Mouse (Mus musculus): Measurements from ENCODE around the gene Wdr47. TPM values are rescaled to one million over a fixed set of nuclear protein-coding genes. Genes with fewer than 3 reads are reported as not detected.

Gene Wdr47
- polyA plus RNA-seq, 1 experiment from 2014 or later: 91.5 TPM

- no peaks in the 10 kb centered on the region for H3K27me3 ChIP-seq
- H3K4me1 ChIP-seq (replicated peaks): no peaks in the 10 kb centered on the region; the same call in none of the 2 replicates
- H3K4me2 ChIP-seq: no peak overlapping the region
- H3K9me3 ChIP-seq: no peaks in the 10 kb centered on the region
- no peak overlapping the region for H3K9ac ChIP-seq
- no peak overlapping the region for H3K4me3 ChIP-seq
- H3K27ac ChIP-seq: no peak overlapping the region
- H3K36me3 ChIP-seq: peaks cover 34% of the 10 kb centered on the region
- 0 out of 2 replicates have a peak, but pooled peaks have one; percentile 21 for ATAC-seq (ENCODE audit: low FRiP score)
- 57% methylated on average over 6 of the region's 6 CpGs for WGBS
Measured at GRCm38 (mm10) chr3:108689015-108689441, 97.9 kb downstream of the Wdr47 start.

- Histone ChIP-seq H3K27ac (no peak overlapping the region), H3K9ac (no peak overlapping the region), H3K4me3 (no peak overlapping the region), H3K9me3 (no peaks in the 10 kb centered on the region), H3K4me2 (no peak overlapping the region), H3K27me3 (no peaks in the 10 kb centered on the region), H3K36me3 (peaks cover 33% of the 10 kb centered on the region), H3K4me1 (replicated peaks) (no peaks in the 10 kb centered on the region; the same call in none of the 2 replicates)
- 83% methylated on average over 8 of the region's 8 CpGs for WGBS
- ATAC-seq (ENCODE audit: low FRiP score): no peak
Measured at GRCm38 (mm10) chr3:108689446-108689845, 98.4 kb downstream of the Wdr47 start.

GRCm38 (mm10) chr3:108689979-108690378 is 98.9 kb downstream of the Wdr47 start:
- Histone ChIP-seq H3K9ac (no peak overlapping the region), H3K4me2 (no peak overlapping the region), H3K4me3 (no peak overlapping the region), H3K27me3 (no peaks in the 10 kb centered on the region), H3K4me1 (replicated peaks) (no peaks in the 10 kb centered on the region; the same call in none of the 2 replicates), H3K9me3 (no peaks in the 10 kb centered on the region), H3K27ac (no peak overlapping the region), H3K36me3 (peaks cover 37% of the 10 kb centered on the region)
- no peak for ATAC-seq (ENCODE audit: low FRiP score)
- 84% methylated on average over 4 of the region's 4 CpGs for WGBS

- no peaks in the 10 kb centered on the region for H3K27me3 ChIP-seq
- no peak overlapping the region for H3K9ac ChIP-seq
- no peak overlapping the region for H3K27ac ChIP-seq
- no peak overlapping the region for H3K4me2 ChIP-seq
- H3K36me3 ChIP-seq: peaks cover 46% of the 10 kb centered on the region
- no peaks in the 10 kb centered on the region for H3K9me3 ChIP-seq
- H3K4me1 ChIP-seq (replicated peaks): no peaks in the 10 kb centered on the region; the same call in 1 of the 2 replicates
- H3K4me3 ChIP-seq: no peak overlapping the region
- no peak for ATAC-seq (ENCODE audit: low FRiP score)
- WGBS: 96% methylated on average over 9 of the region's 9 CpGs
Measured at GRCm38 (mm10) chr3:108694321-108694720, 103.2 kb downstream of the Wdr47 start.

Small RNAs within 50 kb of the gene (microRNA-seq; reads per million reads assigned to microRNA genes)
- gene Gm22860: not detected

Other genes starting within 250 kb of the Wdr47 start
- gene Mybphl, start 226.4 kb upstream of the Wdr47 start, polyA plus RNA-seq (2015; fragmentation: Nextera tagmentation; extraction: Ambion mirVana): 0.13 and 0.21 TPM in 2 replicates
- 13.8 and 13.9 TPM in 2 replicates for gene Psrc1, start 207.4 kb upstream of the Wdr47 start, polyA plus RNA-seq (2015; fragmentation: Nextera tagmentation; extraction: Ambion mirVana)
- gene Celsr2, start 175.7 kb upstream of the Wdr47 start, polyA plus RNA-seq (2015; fragmentation: Nextera tagmentation; extraction: Ambion mirVana): 50.5 and 58.0 TPM in 2 replicates
- gene Sars, start 146.1 kb upstream of the Wdr47 start, polyA plus RNA-seq (2015; fragmentation: Nextera tagmentation; extraction: Ambion mirVana): 220 and 230 TPM in 2 replicates
- gene 1700013F07Rik, start 57.1 kb upstream of the Wdr47 start, polyA plus RNA-seq (2015; fragmentation: Nextera tagmentation; extraction: Ambion mirVana): 0.74 and 2.9 TPM in 2 replicates
- 9.8 and 10.0 TPM in 2 replicates for gene 5330417C22Rik, start 54.7 kb upstream of the Wdr47 start, polyA plus RNA-seq (2015; fragmentation: Nextera tagmentation; extraction: Ambion mirVana)
- 58.8 and 60.6 TPM in 2 replicates for gene Tmem167b, start 28.8 kb upstream of the Wdr47 start, polyA plus RNA-seq (2015; fragmentation: Nextera tagmentation; extraction: Ambion mirVana)
- gene Taf13, start 19.6 kb upstream of the Wdr47 start, polyA plus RNA-seq (2015; fragmentation: Nextera tagmentation; extraction: Ambion mirVana): 63.8 and 66.2 TPM in 2 replicates
- 50.5 and 50.8 TPM in 2 replicates for gene Clcc1, start 62.6 kb downstream of the Wdr47 start, polyA plus RNA-seq (2015; fragmentation: Nextera tagmentation; extraction: Ambion mirVana)
- 24.4 and 26.8 TPM in 2 replicates for gene Gpsm2, start 131.0 kb downstream of the Wdr47 start, polyA plus RNA-seq (2015; fragmentation: Nextera tagmentation; extraction: Ambion mirVana)
- 0.16 TPM in 1 of 2 replicates, not detected in the other for gene Aknad1, start 148.4 kb downstream of the Wdr47 start, polyA plus RNA-seq (2015; fragmentation: Nextera tagmentation; extraction: Ambion mirVana)
- gene Stxbp3, start 249.2 kb downstream of the Wdr47 start, polyA plus RNA-seq (2015; fragmentation: Nextera tagmentation; extraction: Ambion mirVana): 15.5 and 16.7 TPM in 2 replicates

All from hindbrain, embryonic 13.5 days (tissue).